Mouse (Mus musculus): ENCODE data around the gene Ofcc1.

Gene Ofcc1
- long read RNA-seq, experiment 1: 0 reads
- long read RNA-seq, experiment 2: 0 reads

DNA sequence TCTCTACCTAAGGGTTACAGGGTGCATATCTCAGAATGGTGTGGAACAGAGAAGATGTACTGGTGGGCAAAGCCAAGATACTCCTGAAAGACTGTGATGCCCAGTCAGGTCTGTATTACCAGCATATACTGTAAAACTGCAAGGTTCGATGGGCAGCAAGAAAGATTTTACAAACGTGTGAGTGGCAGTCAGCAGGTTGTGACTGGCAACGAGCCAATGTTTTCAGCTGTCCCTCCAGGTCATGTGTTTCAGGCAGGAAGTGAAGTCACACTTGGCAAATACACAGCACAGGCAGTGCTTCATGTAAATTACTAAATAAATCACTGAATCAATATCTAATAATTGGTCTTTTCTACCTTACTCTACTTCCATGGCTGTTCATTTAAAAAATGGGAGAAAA is at the start of gene Ofcc1:
Gene Ofcc1, minus strand, starts transcription at position 163 of the 400 bp plus-strand sequence.
- intact Hi-C loops (cut with DNase I): no loop called here

DNA sequence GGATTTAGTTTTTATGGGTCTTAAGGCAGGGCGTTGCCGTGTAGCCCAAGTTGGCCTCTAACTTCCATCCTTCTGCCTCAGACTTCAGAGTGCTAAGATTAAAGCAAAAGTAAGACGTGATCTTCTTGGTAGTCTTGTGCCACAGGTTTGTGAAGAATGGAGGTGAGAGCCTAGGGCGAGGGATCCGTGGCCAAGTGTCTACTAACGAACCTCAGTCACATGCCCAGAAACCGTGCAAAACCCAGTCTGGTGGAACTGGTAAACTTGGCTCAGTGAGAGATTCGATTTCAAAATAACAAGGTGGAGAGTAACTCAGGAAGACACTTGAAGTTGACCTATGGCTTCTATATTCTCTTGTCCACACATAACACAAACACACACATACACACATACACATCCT is 28.9 kb upstream of the Ofcc1 start:
- intact Hi-C loops (cut with DNase I): no loop called here

DNA sequence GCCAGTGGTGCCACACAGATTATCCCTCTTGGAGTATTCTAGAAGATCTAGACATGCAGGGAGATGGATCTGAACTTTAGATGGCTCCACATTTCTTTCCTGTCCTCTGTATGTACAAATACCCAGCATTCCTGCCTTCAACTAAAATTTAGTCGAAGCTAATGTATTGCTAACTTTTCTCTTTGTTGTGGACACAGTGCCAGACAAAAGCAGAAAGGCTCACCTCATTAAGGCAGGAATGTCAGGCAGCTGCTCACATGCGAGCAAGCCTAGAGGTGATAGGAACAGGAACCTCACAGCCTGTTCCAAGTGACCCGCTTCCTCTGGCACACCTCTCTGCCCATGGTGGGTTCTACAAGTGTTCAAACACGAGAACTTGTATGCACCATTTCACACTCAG is 26.2 kb upstream of the Ofcc1 start:
- intact Hi-C loops (cut with DNase I): no loop called here

DNA sequence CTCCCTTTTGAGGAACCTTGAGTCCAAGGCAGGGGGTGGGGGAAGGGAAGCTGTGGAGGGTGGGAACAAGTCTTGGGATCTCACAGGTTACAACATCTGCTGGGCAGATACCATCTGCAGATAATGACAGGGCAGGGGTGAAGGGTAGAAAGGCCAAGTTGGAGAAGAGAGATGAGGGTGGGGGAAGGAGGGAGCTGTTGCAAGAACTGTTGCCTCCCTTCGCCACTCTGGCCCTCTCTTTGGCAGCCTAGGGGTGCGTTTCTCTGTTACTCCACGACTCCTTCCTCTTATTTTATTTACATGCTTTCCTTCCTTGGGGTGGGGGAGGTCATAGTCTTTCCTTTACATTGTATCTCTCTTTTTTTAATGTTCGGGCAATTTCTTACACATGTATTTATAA is 23.7 kb upstream of the Ofcc1 start:
- intact Hi-C loops (cut with DNase I): no loop called here

DNA sequence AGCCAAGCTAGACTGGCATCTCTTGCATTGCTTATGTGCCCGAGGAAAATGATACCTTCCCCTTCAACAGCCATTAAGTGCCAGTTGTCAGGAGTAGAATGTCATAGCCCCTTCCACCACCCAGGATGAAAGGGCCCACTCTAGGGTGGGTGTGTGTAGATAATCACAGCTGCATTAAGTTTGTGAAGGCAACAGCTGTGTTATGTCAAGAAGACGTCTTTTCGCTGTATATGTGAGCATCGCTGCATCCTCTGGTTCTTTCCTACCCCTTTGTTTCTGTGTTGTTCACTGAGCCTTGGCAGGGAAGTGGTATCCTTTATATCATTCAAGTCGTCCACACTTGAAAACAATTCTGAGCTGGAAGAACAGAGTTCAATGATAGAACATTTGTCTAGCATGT is 15.5 kb upstream of the Ofcc1 start:
- intact Hi-C loops (cut with DNase I): no loop called here

DNA sequence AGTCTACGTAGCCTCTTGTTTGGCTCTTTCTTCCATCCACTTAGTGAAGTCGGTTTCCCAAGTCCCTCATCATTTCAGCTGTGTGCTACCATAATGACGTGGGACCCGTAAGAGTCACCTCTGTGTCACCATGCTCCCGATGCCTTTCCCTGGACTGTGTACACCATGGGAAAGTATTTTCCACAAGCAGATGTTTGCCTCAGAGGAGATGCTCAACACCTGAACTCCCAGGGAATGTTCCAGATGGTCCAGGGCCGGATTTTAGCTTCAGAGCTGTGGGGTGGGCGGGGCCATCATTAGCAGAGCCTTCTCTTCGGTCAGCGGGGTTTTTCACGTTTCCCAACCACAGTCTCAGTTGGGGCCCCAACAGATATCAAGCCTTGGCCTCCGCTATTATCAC is 5.5 kb upstream of the Ofcc1 start:
- intact Hi-C loops (cut with DNase I): no loop called here

DNA sequence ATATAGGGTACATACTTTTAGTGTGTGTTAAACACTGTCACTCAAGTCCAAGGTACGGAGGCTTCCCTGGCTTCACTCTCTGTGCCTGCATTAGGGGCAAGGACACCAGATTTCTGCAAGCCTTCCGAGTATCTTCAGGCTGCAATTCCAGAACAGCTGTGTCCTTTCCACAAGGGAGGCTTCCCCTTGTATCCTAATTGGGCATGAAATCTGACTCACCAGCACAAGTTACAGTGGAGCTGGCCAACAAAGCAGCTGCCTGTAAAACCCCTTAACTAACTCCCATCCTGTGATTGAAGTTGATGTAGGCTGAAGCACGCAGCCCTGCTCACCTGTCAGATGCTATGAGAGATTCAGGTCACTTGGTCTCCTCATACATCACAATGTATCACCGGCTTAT is 3.6 kb upstream of the Ofcc1 start:
- intact Hi-C loops (cut with DNase I): no loop called here

DNA sequence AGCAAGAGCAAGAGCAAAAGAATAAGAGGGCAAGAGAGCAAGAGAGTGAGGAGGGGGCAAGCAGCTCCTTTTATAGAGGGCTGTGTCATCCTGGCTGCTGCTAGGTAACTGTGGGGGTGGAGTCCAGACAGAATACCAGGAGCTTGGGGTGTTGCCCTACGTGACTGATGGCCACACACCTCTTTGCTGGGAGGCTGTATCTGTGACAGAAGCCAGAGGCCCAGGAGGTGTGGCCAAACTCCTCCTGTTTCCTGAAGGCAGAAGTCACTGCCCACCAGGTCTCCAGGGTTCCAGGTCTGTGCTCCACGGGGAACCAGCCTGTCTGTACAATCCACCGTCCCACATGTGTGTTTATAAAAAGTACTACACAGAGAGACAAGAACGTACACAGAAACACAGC is 558 bp downstream of the Ofcc1 start:
- intact Hi-C loops (cut with DNase I): no loop called here

DNA sequence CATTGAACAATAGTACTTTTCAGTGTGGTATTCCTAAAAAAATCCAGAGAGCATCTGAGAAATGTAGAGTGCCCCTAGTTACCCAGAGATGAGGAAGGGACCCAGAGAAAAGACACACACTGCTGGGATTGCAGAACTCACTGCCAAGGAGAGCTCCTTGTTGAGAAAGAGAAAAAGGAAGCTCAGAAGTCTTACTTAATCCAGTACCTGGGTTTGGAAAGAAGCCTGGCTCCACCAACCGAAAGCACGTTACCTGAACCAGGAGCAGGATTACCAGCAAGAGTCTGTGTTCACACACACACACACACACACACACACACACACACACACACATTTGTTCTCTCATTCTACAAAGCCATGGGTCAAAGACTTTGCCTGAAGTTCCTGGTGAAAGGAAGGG is 14.2 kb downstream of the Ofcc1 start:
- intact Hi-C loops (cut with DNase I): no loop called here

DNA sequence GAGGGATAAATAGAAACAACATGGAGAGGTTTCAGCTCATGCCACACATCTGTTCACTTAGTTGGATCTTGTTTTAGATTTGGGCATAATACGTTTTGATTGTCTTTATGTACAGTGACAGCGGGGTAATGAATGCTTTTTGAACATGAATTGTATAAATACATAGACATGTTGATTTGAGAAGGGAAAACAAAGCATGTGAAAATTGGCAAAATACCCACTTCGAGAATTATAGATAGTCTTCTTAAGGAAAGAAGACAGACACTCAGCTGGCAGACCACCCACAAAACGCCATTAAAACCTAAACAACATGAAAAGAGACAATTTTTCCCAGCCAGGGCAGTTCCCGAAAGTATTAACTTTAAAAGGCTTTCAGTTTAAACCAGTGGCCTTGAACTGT is 37.9 kb downstream of the Ofcc1 start:
- intact Hi-C loops (cut with DNase I): no loop called here

DNA sequence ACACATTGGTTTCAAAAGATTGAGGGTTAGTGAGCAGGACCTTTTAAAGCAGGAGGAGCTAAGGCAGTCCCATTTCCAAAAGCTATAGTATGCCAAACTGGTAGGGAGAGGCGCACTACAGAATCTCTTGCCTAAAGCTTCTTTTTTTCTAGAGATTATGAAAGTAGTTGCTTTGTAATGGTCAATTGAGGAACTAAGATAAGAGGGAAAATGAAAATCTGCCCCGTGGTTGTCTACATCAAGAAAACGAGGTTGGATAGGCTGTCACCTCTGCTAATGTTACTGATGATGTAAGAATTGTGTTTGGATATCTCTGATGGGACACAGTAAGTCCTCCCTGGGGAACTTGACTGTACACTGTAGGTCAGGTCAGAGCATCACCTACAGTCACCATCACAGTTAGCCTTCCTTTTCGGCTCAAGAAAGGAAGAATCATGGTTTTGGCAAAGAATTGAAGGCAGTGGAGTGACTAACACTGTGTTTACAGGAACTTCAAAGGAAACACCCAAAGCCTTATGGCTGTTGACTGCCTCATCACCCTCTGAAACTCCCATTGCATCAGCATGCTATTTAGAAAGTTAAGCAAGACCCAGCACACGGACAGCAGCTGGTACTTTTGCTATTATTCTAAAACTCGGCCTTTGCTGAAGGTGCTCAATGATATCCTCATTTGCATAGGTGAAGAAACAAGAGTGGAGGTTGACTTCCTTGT is 40.3 kb downstream of the Ofcc1 start:
- intact Hi-C loops (cut with DNase I): no loop called here

DNA sequence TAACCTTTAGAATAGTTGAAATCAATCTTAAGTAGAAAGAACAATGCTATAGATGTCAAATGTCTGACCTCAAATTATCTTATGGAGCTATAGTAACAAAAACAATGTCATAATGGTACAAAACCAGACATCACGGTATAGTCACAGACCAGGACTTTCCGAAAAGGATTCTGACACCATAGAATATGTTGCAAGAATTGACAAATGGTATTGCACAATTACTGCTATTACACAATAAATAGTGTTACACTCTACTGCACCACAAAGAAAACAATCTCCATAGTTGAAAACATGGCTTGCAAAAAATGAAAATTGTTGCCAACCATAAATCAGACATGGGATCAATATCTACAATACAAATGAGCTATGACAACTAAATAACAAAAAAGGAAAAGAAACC is 43.5 kb downstream of the Ofcc1 start:
- intact Hi-C loops (cut with DNase I): no loop called here

DNA sequence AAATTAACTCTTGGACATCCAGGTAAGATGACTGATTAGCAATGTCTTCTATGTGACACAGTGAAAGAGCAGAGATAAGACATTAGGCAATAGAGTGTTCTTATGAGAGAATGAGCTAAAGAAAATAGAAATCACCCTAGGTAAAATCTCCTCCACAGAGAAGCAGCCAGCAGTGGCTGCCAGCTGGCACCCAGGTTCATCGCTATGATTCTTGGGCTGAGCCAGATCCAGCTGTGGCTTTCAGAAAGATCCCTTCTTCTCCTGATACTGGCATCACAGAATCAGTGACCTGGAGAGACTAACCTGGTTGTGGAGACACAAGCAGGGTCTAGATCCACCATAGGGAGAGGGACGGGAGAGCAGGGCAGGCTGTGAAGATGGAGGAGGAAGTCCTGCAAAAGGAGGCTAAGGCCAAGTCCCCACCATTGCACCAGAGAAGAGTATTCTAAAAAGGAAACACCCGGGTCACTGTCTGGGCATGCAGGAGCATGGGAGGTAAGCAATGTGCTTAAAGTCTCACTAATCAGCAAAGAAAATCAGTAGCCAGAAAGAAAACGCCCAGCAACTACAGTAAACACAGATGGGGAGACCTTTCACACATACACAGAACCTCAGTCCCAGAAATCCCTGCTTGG is 46.0 kb downstream of the Ofcc1 start:
- intact Hi-C loops (cut with DNase I): no loop called here

DNA sequence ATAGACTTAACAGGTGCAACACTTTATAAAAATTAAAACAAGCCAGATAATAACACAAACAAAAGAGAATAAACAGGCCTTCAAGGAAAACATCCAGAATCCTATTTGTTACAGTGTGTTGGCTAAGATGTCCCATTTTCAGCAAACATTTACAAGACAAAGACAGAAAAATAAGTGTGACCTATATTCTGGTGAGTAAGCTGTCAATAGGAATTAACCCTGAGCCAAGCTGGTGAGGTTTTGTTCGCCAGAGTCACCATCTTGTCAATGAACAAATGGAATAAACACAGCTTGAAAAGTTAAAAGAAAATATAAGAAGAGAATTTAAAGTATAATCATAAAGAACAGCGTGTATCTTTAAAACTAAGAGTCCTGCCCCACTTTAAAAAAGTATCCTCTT is 68.4 kb downstream of the Ofcc1 start:
- intact Hi-C loops (cut with DNase I): no loop called here

DNA sequence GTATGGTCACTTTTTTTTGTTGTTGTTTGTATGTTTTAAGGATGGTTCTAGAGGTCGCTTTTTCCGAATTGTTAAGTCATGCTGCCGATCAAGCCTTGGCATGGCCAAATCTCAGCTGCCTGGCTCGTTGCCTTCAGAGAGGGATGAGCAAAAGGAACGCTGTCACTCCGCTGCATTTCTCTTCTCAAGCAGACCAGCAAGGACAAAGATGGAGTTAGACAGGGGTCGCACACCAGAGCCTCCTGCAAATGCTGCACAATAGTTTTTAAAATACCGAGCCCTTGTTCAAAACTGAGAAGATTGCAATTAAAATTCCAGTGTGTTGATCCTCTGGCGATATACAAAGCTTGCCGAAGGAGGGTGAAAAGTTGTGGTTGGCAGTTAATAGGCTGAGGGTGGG is 70.4 kb downstream of the Ofcc1 start:
- intact Hi-C loops (cut with DNase I): no loop called here

DNA sequence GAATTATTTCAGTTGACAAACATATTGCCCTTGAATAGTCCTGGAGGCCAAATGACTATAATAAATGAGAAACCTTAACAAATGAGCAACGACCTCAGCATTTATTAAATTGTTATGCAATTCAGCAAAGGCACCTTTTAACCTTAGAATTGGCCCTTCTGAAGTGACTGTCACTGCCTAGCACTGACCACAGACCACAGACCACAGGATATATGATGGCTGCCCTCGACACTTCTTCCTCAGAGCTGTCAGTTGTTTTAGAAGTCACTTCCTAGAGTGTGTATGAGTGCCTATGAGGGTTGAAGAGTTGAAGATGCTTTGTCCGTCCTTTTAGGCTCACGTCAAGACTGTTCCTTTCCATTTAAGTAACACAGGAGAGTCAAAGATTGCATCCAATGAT is 72.6 kb downstream of the Ofcc1 start:
- intact Hi-C loops (cut with DNase I): no loop called here

DNA sequence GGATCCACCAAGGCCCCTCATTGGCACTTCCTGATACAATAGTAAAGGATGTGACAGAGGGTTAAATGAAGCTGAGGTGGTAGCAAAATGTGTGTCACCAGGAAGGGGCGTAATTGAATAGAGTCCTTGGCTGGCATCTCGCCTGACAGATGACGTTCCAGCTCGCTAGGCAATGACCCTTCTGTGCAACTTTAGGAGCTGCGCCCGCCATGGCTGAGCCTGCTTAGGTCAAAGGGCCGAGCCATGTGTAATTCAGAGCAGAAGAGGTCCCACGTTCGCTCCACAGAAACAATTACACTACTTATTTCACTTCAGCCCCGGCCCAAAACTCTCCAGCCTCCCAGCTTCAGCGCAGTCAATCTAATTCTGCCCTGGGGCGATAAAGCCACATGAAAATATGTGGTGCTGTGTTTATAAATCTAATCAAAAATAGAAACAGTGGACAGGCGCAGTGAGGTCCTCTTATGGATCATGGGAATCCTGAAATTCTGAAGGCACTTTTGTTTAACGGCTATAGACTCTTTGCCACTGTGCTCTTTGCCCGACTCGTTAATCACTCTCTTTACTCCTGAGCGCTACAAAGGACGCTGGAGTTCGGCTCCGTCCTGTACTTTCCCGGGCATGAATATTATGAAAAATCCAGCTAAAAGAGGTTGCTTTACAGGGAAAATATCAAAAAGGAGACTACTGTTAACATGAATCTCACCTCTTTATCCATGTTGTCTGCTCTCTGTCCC is 73.8 kb downstream of the Ofcc1 start:
- intact Hi-C loops (cut with DNase I): no loop called here

DNA sequence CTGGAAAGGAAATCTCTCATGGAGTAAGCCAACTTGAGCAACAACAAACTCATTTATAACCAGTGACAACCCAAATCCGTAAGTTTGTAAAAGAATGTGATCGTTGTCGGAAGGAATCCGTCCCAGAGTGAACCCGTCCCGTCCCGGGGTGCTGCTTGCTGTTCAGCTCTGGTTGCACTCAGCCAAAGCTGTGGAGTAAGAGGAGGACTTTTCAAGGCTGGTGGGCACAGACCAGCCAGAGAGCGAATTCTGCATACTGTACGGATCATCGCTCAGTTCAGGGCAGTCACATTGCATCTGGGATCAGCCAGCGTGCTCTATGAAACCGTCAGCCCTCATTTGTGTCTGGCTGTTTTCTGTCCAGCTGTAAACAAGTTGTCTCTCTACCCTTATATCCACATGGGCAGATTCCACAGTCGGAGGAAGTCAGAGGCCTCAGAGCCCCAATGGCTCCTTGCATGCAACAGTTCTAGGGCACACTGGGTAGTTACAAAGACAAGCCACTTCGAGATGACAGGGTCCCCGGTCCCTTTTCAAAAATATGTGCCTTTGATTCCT is 75.9 kb downstream of the Ofcc1 start:
- intact Hi-C loops (cut with DNase I): no loop called here

DNA sequence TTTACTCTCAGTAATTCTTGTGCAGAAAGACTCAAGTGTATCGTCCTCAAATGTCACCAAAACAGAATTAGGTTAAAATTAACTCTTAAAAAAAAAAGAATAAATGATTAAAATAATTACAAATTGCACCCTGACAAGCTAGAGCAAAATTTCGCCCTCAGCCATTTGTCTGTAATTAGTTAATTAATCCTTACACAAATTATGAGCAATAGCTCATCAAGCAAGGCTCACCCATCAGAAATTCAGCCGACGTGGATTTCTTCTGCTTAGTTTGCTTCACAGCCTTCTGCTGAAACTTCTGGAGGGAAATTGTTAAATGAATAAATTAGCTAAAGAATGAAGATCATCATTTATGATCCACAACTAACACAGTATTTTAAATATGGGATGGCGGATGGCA is 80.6 kb downstream of the Ofcc1 start:
- intact Hi-C loops (cut with DNase I): no loop called here

DNA sequence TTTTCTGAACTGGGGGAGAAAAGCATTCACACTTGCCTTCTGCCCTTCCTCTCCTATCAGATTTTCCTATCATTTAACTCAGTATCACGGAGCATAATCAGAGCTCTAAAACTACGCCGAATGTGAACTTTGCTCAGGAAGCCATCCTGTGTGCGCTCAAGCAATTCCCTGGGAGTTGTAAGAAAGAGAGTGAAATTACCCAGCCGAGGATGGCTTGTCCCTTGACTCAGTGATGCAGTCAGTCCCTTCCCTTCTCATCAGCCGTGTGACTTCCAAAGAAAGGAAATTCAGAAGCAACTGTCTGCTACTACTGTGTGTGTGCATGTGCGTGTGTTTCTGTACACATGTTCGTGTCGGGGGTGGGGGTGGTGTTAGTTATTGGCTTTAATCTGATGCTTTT is 93.7 kb downstream of the Ofcc1 start:
- intact Hi-C loops (cut with DNase I): no loop called here

DNA sequence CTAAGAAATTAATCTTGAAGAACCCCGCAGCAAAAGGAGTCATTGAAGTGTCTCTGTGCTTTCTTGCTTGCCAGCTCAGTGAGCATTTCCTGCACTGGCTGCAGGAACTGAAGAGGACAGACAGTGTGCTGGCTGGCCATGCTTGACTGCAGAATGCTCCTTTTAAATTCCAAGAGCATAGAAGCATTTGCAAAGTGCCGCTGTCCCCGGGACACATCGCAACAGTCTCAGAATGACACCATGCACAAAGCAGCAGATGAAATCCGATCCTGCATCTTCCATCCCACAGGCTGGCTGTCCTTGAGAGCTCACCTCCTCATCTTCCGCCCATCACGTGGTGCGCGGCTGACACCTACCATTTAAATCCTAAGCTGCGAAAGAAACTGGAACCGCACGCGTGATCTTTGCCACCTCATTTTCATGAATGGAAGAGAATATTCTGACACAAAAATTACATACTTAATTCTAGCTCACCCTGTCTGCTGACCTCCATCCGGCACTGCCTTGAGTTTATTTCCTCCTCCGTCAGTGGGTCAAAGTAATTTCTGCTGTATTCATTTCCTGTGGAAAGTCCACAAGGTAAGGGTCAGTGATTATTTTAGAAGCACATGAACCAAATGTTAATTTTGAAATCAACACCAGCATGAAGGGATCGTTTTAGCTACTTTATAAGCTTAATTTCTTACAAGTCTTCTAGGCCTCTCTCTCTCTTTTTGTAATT is 98.0 kb downstream of the Ofcc1 start:
- intact Hi-C loops (cut with DNase I): no loop called here

DNA sequence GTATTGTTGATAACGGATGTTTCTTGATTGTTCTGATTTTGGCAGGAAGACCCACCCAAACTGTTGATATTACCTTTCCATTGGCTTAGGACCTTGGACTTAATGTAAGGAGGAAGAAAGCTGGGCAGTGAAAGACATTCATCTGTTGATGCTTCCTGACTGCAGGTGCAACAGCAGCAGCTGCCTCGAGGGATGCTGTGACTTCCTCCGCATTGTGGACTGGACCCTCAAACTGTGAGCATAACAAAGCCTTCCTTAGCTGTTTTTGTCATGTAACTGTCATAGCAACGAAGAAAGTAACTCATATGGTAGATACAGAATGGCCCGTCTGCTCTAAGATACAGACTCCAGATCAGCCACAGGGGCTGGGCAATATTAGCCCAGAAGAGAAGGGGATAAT is 102.5 kb downstream of the Ofcc1 start:
- intact Hi-C loops (cut with DNase I): no loop called here
